Mouse (Mus musculus) natural killer cell, adult 2 months (primary cell): ENCODE measurements around the gene Upb1.
"Not testable (repeated sequence)": the region's sequence is repeated elsewhere in the genome, so short reads cannot be mapped to it uniquely, and the experiment has no call there.

Source experiments
- DNase-seq, 2 experiments: peaks; one replicate each; pipeline ENCODE4 v3.0.0; 2022; ENCODE audit warnings: low spot score in 2 of 2

Gene Upb1

DNA sequence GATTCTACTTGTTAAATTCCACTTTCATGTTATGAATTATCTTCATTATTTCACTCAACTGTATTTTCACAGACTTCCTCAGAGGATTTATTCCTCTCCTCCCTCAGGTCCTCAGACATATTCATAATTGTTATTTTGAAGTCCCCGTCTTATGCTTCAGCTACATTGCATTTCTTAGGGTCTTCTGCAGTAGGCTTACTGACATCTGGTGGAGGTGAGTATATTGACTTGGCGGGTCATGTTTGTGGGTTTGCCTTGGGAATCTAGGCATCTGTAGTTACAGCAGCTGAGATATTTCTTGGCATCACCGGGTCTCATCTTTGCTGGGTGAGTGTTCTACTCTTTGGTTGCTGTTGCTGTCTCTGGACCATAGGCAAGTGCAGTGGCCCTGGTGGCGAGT is at the start of gene Upb1:
TSS of gene Upb1 (plus strand) at position 158 of the 400 bp plus-strand sequence.
- no peak for DNase-seq

DNA sequence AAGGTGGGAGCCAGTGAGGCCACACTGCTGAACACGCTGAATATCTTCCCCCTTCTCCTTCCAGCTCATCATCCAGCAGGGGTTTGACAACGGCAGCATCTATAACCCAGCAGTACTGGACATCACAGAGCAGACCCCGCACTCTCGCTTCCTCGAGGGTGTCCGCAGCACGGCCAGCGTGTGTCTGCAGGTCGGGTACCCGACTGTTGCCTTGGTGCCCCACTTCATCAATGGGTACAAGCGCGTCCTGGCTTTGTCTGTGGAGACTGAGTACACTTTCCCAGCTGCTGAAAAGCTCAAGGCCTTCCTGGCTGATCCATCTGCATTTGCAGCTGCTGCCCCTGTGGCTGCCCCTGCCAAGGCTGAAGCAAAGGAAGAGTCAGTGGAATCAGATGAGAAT is 48.4 kb upstream of the Upb1 start:
- no peak for DNase-seq

DNA sequence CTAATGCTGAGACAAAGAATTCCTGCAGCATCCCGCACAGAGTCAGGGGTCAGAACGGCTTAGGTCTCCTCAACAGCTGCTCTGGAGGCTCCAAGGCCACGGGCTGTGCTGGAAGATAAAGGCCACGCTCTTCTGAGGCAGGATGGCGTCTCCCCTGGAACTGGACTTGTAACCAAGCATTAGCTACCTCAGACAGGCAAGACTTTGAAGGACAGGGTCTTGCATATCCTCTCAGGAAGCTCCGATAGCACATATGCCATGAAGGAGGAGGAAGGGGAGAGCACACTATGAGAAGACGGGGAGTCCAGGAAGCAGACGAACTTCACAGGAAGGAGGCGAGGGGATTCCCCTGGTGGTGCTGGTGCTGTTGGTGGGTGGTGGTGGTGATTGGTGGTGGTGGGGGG is 47.1 kb upstream of the Upb1 start:
- peak; percentile 19 to 32 for DNase-seq

DNA sequence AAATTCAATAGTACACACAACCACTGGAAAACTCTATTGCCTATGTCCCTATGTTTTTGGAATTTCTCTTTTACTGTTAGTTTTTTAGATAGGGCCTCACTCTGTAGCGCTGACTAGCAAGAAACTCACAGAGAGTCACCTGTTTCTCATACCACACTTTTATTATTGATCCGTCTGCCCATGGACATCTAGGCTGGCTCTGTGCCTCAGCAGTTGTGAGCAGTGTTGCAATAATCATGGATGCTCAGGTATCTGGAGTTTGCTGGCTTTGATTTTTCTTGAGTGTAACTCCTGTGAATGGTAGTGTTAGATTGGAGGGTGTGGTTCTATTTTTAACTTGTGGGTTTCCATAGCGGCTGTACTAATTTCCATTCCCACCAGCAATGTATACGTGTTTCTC is 45.6 kb upstream of the Upb1 start:
- DNase-seq, result no peak

DNA sequence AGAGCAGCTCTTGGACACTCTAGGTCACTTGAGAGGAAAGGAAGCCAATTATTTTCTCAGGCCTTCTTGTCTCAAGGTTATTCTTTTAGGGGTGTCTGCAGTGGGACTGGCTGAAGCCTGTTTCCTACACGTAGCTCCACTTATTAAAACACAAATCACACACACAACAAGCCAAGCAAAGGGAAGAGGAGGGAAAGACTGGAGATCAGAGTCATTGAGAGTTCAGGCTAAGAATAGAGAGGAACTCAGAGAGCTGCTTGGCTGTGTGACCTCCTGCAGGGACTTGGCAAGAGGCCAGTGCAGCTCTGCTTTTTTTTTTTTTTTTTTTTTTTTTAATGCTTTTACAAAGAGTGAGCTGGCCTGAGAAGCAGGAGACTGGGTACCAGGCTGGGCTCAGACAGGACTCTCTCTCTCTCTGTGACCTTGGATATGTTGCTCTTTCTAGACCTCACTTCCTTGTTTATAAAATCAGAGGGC is 36.7 kb upstream of the Upb1 start:
- not testable (repeated sequence) for DNase-seq

DNA sequence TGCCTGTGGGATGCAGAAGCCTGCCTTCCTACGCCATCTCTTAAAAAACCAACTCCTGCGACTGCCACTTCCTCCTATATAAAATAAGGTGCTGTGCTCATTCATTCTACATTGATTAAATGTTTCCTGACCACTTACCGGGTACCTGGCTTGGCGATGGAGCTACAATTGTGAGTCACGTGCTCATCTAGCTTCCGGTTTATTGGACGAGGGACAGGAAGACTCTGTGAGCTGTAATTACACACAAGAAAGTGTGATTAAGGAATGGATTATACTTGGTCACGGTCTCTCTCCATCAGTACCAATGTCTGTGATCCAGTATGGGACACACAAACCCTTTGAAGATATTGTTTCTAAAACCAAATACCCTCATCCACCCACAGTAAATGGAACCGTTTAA is 36.1 kb upstream of the Upb1 start:
- peak in 1 of 2 experiments; percentile 8 for DNase-seq

DNA sequence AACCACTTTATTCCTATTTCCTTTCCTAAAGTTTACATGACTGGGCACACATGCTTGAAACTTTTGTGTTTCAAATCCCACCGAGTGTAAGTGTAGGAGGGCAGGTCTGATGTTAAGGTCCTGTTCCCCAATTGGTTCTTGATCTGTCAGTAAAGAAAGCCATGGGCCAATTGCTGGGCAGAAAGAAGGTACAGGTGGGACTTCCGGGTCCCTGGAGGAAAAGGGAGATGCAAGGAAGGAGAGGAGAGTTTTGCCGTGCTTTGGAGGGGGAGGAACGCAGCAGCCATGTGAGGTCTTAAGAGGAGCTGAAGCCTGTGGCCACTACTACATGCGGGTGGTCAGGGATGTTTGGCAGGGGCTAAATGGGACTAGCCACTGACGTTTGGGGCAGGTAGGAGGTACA is 35.7 kb upstream of the Upb1 start:
- peak; percentile 23 to 25 for DNase-seq

DNA sequence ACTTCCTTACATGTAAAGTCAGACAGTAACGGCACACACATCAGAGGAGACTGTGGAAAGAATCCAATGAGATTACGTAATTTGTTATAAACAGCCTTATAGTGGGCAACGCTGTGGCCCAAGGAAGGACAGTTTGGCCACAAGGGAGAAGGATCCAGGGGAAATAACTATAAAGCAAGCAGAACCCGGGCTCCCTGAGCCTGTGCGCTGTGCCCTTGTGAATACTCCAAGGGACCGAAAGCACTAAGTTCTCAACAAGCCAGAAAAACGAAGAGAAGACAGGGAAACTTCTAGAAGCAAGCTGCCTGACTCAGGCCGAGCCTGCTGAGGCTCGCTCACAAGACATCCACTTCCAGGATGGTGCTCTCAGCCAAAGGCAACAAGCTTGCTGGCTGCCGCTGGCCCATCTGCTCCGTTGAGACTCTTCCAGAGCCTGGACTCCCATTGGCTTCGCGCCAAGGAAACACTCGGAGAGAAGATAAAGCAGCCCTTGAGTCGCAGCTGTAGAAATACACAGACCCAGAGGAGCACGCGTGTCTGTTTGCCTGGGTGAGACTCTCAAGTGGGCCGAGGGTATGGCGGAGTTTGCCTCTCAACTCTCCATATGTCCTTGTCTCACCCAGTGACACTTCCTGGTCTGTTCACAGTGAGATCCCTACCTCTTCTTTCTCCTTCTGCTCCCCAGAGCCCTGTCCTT is 27.1 kb upstream of the Upb1 start:
- DNase-seq, result not testable (repeated sequence)

DNA sequence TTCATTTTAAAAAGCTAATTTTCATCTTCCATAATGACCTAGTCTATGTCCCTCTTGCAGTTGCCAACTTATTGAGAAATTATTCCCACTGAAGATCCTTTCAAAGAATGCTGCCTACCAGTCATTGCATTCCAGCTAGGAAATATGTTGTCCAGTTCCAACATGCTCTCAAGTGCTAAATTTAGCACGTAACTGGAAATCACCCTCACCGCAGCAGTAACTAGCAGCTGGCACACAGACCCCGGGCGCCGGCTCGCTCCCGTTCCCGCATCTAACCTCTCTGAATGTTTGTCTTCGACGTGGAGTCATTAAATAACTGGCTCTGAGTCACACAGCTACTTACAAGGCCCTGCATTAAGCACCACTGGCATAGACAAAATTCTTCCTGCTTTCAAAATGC is 22.2 kb upstream of the Upb1 start:
- no peak for DNase-seq

DNA sequence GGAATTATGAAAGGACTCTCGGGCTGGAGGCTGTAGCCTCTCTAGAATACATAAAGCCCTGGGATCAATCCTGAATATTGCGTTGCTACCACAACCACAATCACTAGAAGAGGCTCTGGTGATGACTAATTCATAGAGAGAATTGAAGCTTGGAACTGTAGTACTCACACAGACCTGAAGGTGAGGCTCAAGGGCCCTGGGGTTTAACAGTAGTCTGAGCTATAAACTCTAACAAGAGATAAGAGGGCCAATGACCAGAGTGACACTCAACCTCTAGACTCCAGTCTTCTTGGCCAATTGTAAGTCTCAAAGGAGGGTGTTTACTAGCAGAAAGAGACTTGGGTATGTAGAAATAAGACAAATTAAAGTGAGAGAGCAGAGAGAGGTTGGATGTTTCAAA is 10.8 kb upstream of the Upb1 start:
- no peak for DNase-seq

DNA sequence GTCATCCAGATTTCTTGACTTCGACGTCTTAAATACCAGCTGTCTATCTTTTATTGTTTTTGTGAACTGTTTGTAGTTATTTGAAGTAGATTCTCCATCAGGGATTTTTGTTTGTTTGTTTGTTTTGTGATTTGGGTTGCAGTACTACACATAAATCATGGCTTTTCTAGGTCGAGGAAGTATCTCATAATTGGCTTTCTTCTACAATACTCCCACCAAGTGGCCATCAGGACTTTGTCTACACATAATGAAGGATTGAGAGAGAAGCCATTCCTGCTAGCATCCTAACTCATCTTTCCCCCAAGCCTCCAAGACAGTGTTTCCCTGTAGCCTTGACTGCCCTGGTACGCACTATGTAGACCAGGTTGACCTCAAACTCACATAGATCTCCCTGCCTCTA is 10.1 kb upstream of the Upb1 start:
- no peak for DNase-seq

DNA sequence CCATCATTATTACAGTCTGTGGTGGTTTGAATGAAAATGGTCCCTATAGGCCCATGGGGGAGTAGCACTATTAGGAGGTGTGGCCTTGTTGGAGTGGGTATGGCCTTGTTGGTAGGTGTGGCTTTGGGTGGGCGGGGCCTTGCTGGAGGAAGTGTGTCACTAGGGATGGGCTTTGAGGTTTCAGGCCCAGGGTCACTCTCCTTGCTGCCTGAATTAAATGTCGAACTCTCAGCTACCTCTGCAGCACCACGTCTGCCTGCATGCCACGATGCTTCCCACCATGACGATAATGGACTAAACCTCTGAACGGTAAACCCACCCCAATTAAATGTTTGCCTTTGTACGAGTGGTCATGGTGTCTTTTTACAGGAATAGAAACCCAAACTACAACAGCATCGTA is 6.1 kb upstream of the Upb1 start:
- DNase-seq, result no peak

DNA sequence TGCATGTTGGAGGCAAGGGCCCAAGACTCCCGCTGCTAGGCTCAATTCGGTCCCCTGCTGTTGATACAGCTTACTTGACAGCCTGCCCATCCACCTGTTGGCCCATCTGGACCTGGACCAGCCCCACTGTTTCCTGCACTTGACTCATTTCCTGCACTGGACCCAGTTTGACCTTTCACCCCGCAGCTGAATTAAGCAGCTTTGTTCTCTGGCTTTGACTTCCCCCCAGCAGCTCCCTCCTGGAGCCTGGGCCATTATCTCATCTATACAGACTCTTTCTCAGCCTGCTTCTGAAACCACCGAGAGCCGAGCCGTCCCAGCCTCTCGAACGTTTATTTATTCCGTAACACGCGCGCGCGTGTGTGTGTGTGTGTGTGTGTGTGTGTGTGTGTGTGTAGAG is 3.9 kb upstream of the Upb1 start:
- DNase-seq, result peak in 1 of 2 experiments; percentile 17

DNA sequence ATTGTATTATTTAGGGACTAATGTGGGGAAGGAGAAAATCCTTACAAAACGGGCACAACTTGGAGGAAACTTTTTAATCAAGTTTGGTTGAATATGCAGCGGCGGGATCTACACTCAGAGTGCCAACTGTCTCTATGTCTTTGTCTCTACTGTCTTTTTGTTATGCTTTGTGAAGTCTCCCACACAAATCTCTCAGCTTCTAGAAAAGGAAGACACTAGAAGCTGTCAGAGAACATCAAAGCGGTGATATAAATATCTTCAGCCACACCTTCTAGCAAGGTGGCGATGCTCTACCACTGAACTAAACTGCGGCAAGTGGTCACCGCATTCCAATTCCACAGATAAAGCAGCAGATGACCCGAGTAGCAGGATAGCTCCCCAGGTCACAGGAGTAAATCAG is 5.0 kb downstream of the Upb1 start:
- no peak for DNase-seq

DNA sequence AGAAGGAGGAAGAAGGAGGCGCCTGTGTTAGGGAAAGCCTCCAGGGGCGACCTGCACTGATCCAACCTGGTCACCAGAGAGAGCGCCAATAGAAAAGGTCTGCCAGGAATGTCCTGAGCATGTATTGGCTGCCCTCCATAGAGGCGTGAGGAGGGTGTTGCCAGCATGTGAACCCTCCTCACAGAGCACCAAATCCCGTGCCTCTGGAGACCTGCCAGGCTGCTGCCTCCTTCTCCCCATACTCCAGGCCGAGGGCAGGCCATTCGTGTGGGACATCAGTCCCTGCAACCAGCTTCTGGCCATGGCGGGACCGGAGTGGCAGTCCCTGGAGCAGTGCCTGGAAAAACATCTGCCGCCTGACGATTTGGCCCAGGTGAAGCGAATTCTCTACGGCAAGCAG is 5.8 kb downstream of the Upb1 start:
- DNase-seq, result no peak

DNA sequence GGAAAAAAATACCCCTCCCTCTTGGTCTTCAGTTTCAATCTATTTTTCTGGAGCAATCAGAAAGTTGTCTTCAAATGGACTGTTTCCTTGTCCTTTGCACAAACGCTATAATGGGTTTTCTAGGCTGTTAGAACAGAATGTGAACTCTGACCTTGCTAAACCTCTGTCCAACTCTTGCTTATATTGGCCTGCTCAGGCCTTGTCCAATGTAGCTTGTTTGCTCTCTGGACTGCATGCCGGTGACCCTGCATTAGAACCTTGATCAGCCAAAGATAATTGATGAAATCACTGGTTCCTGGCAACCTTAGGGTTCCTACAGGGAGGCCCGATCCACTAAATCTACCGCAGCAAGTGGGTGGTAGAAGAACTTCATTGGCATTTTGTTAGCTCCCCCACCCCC is 6.8 kb downstream of the Upb1 start:
- no peak for DNase-seq

DNA sequence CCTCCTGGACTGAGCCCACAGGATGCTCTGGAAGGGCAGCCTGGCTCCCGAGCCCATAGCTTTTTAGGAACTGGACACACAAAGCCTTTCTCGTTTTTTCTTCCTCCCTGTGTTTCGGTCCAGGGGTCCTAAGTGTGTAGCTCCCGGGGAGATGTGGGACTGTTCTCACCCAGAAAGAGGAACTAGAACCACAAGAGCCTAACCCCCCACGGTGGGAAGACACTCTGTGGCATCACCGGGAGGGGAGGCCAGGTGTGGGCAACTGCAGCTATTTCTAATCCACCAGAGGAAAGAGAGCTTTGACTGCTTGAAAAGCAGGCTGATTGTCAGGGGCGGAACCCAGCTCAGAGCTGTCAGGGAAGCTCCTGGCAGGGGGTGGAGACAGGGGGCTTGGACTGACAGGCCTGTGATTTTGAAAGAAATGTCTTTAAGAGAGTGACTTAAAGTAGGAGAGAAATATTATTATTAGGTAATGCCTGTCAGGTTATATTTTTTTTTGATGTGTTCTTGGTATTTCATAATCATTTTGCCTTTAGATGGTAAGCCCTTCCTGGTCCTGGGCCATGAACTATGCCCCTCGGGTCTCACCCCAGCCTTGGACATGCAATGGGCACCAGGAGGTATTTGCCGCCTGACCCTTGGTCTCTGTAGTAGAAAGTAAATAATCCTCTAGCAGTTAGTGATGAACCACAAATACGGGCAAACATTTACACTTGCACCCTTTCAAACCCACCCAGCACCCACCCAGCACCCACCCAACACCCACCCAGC is 10.6 kb downstream of the Upb1 start:
- DNase-seq, result not testable (repeated sequence)

DNA sequence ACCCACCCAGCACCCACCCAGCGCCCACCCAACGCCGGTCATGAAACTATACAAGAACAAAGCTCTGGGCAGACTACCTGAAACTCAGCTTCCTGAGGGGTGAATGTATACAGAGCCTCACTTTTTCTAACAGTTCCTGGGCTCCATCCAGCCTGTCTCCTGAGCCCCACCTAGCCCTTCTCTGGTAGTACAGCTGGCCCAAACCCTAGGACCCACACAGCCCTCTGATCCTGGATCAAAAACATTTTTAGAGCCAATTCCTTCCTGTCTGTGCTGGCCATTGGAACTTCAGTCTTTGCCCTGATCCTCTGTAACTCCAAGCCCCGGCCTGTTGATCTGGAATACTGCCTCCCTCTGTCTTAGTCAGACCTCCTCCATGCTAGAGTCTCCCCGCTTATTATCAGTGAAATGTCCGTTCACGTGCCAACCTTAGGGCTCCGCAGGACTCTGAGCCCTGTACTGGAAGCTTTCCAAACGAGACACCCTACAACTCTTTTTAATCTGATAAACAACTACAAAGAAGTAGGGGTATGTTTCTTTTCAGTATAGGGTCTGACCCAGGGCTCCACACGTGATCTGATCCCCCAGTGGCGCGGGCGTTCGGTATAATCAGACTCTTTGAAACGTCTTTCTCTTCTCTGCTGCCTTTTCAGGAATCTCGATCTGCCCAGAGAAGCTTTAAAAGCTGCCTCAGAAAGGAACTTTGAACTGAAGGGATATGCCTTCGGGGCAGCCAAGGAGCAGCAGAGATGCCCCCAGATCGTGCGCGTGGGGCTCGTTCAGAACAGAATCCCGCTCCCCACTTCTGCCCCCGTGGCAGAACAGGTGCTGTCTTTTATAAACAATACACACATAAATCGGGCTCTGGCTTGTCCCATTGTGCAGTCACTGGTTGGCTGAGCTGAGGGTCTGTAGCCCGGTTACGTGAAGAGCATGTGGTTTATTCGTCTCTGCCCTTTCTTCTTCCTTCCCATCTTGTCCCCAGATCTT is 11.5 kb downstream of the Upb1 start:
- DNase-seq, result no peak

DNA sequence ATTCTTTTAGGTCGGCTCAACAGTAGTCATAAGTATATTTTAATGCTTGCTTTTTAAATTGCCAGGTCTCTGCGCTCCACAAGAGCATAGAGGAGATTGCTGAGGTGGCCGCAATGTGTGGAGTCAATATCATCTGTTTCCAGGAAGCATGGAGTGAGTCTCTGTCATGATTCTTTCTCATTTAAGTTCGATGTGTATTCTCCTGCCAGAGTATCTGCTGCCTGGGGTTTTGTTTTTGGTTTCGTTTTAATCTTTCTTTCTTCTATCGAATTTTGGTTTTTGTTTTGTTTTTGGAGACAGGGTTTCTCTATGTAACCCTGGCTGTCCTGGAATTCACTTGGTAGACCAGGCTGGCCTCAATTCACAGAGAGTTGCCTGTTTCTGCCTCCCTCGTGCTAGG is 14.0 kb downstream of the Upb1 start:
- DNase-seq, result no peak

DNA sequence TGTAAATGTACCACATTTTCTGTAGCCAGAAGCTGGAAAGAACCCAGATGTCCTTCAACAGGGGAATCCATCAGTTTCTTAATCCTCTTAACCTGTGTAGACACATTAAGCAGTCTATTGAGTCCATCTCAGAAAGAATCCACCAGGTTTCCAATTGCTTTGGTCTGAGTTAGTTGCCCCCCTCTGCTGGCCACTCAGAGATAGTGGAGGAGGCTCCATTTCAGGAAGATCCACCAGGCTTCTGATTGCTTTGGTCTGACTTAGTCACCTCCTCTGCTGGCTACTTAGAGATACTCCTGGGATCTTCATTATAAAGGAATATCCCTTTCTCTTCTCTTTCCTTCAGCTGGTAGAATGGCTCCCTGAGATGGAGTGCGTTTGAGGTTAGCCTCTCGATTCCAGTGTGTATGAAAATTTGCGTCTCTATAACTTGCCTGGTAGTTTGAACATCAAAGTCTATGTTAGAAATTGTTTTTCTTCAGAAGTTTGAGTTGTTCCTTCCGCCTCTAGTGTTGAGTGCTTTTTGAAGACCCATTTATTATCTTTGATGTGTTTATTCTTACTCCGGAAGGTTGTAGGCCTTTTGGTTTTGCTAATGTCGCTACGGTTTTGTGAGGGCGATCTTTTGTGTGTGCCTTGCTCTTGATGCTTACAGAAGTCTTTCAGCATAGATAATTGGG is 16.6 kb downstream of the Upb1 start:
- DNase-seq, result no peak

DNA sequence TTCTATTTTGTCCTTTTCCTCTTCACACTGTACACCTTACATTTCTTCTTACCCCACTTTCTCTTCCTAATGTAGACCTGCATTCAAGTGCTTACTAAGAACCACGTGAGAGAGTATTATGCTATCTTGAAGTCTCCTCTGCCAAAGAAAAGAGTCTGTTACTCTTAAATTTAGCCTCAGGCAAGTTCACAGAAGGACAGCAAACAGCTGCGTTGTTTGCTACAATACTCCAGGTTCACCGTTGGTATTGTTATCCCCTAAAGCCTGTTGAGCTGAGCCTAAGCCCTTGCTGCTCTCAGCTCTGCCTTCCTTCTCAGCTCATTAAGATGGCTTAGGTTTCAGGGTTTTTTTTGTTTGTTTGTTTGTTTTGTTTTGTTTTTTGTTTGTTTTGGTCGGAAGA is 17.8 kb downstream of the Upb1 start:
- DNase-seq, result no peak

DNA sequence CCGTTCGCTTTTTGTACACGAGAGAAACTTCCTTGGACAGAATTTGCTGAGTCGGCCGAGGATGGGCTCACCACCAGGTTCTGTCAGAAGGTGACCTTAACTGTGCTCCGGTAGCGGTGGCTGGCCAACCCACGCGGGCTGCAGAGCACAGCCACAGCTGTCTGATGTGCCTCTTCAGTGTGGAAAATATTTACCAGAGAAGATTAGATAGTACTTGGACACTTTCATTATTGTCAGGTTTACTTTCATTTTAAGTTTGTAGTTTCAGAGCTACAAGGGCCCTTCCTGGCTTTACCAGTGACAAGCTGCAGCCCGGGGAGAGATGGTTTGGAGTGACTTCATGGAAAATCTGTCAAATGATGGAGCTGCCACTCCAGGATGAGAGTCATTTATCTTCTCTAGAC is 23.6 kb downstream of the Upb1 start:
- peak in 1 of 2 experiments; percentile 26 for DNase-seq
